Mouse (Mus musculus) lung, adult 2 months (tissue): Measurements from ENCODE around the gene Rnf187.

Experiments
- CTCF ChIP-seq: fragments of 200-500 bp; IDR thresholded peaks from 2 replicates; pipeline ENCODE4 v1.5.1; 2011; ENCODE audit warnings: mild to moderate bottlenecking, low read length, control low read depth; ENCODE audit not compliant: insufficient read depth
- POLR2A ChIP-seq: fragments of 200-500 bp; IDR thresholded peaks from 2 replicates; pipeline ENCODE4 v1.6.1; 2011; ENCODE audit warnings: low read depth, mild to moderate bottlenecking, control low read depth, low read length, borderline replicate concordance; ENCODE audit errors: extremely low read depth

- TF ChIP-seq POLR2A (no peak), CTCF (no peak)
These were observed 24.8 kb upstream of the Rnf187 start for GRCm38 (mm10) chr11:58963543-58963942.
